Mouse (Mus musculus) heart, postnatal 0 days (tissue): ENCODE data around the gene Fgfbp3. TPM values are rescaled to one million over a fixed set of nuclear protein-coding genes. Genes with fewer than 3 reads are reported as not detected.

Experiments used
- ATAC-seq: fragments of 200-750 bp; cut with Nextera tagmentation; 2 replicates; pipeline ENCODE4 v1.8.0; 2017; ENCODE audit warnings: low read depth, moderate number of reproducible peaks, moderate library complexity; ENCODE audit not compliant: insufficient read depth
- DNase-seq: peaks from one replicate; pipeline ENCODE4 v3.0.0-alpha.2; 2016; ENCODE audit warnings: low spot score
- H3K27ac ChIP-seq: fragments of 300-500 bp; sonication (generic); 2 replicates; pipeline ENCODE4 v1.5.1; 2014; ENCODE audit warnings: low read depth, mild to moderate bottlenecking
- H3K27me3 ChIP-seq: fragments of 300-500 bp; sonication (generic); 2 replicates; pipeline ENCODE4 v1.6.1; 2014; ENCODE audit warnings: low read length, mixed read lengths; ENCODE audit not compliant: control insufficient read depth, insufficient read depth
- H3K36me3 ChIP-seq: fragments of 300-500 bp; sonication (generic); replicated peaks from 2 replicates; pipeline ENCODE4 v1.6.1; 2014; ENCODE audit warnings: low read length, mixed read lengths; ENCODE audit not compliant: control insufficient read depth, insufficient read depth
- H3K4me1 ChIP-seq: fragments of 300-500 bp; sonication (generic); 2 replicates; pipeline ENCODE4 v1.6.1; 2014; ENCODE audit warnings: antibody characterized with exemption; ENCODE audit not compliant: control insufficient read depth, insufficient read depth
- H3K4me2 ChIP-seq: fragments of 300-500 bp; sonication (generic); 2 replicates; pipeline ENCODE4 v1.6.1; 2014; ENCODE audit warnings: low read depth, mild to moderate bottlenecking, low read length, moderate library complexity
- H3K4me3 ChIP-seq: fragments of 300-500 bp; sonication (generic); 2 replicates; pipeline ENCODE4 v1.5.1; 2014; ENCODE audit warnings: low read depth, low read length
- H3K9ac ChIP-seq: fragments of 300-500 bp; sonication (generic); replicated peaks from 2 replicates; pipeline ENCODE4 v1.6.1; 2014; ENCODE audit warnings: low read depth, low read length, mixed read lengths
- H3K9me3 ChIP-seq: fragments of 300-500 bp; sonication (generic); replicated peaks from 2 replicates; pipeline ENCODE4 v1.6.1; 2016; ENCODE audit warnings: low read length; ENCODE audit not compliant: control insufficient read depth
- CTCF ChIP-seq: IDR thresholded peaks from 2 replicates; pipeline ENCODE4 v1.5.1; 2016; ENCODE audit warnings: antibody characterized with exemption, control low read depth, low read depth
- EP300 ChIP-seq: IDR thresholded peaks from 2 replicates; pipeline ENCODE4 v1.6.1; 2016; ENCODE audit warnings: antibody characterized with exemption, low read depth
- WGBS: fragments of 180-500 bp; shearing (Covaris S2); extraction: QIAGEN DNeasy Blood & Tissue Kit; methylation state at CpG from one replicate; pipeline ENCODE4 v1.1.7; 2014; 5-methylcytosine and 5-hydroxymethylcytosine counted together
- polyA plus RNA-seq: library from polyadenylated mRNA; unstranded; fragments of >200 nt; fragmentation: Nextera tagmentation; extraction: Ambion mirVana; gene quantifications from 2 replicates; pipeline ENCODE4 v1.2.1, GENCODE M21; 2015
- total RNA-seq: library from RNA; depleted of rRNA; stranded (reverse); fragments of >200 nt; gene quantifications from 2 replicates; pipeline ENCODE4 v1.2.3, GENCODE M21; 2014; ENCODE audit warnings: low replicate concordance

Fgfbp3 gene
- total and polyA plus RNA-seq, 2 experiments from 2014 or later: 4.6 to 6.0 TPM

DNA sequence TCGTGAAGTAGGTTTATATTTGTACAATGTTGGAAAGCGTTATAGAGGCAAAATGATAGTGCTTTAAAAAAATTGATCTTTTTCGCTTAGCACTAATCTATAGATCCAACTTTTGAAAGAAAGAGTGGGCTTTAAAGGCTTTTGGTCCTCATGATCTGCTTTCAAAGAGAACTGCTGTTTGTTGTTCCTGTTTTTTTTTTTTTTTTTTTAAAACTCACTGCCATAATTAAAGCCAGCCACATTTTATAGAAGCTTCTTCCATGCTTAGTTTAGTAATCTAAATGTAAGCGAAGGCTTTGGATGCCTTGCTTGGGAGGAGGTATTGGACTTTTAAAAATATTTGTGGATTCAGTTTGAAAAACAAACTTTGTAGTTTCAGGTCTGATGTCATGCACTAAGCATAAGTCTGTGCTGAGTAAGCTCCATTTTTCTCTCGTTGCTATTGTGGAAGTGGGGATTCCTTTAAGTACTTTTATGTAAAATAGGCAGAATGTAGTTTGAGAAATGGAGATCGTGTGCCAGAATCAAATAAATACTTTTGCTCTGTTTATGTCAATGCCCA is 8.5 kb upstream of the Fgfbp3 start:
- no peaks in the 10 kb centered on the region for H3K27me3 ChIP-seq
- no peak overlapping the region for H3K9ac ChIP-seq
- H3K36me3 ChIP-seq: no peaks in the 10 kb centered on the region
- DNase-seq (no peak), ATAC-seq (no peak)
- H3K4me1 ChIP-seq: peaks cover 16% of the 10 kb centered on the region
- TF ChIP-seq EP300 (no peak), CTCF (no peak)
- H3K4me2 ChIP-seq: 0 out of 2 replicates have a peak overlapping the region, but pooled peaks have one; percentile 88
- H3K27ac ChIP-seq: no peak overlapping the region
- no peak overlapping the region for H3K4me3 ChIP-seq
- 76% methylated on average over 6 of the region's 6 CpGs for WGBS
- no peaks in the 10 kb centered on the region for H3K9me3 ChIP-seq

DNA sequence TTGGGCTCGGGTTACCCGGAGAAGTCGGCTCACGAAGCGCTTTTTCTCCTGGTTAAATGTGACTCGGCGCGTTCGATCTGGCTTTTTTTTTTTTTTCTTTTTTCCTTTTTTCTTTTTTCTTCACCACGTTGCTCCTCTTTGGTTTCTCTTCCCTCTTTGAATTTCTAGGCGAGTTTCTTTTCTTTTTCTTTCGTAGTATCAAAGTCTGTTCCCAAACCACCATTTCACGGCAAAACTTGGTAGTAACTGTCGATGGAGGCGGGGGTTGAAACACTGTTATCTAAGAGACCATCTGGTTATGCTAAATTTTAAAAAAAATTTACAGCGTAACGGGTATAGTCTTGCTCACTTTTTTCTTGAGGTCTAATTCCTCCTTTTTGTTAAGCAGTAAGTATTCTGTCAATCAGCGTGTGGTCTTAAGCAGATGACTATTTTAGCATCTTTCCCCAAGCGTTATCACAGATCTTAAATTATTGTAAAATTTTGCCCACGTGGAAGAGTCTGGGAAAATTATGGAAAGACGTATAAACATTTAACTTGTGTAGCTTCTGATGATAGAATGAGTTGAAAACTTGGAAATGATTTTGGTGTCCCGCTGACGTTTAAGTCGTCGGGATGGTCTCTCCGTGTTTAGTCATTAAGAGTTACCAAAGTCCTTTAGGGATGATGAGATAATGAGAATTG is 7.3 kb upstream of the Fgfbp3 start:
- Histone ChIP-seq H3K27ac (peak overlapping the region; percentile 97), H3K9me3 (no peaks in the 10 kb centered on the region), H3K9ac (peak overlapping the region; percentile 96), H3K4me1 (peaks cover 16% of the 10 kb centered on the region), H3K4me2 (peak overlapping the region; percentile 88), H3K27me3 (no peaks in the 10 kb centered on the region), H3K4me3 (peak overlapping the region; percentile 98), H3K36me3 (no peaks in the 10 kb centered on the region)
- TF ChIP-seq EP300: no peak
- no peak for TF ChIP-seq CTCF
- DNase-seq (no peak), ATAC-seq (no peak)
- WGBS: 1% methylated on average over 26 of the region's 26 CpGs

DNA sequence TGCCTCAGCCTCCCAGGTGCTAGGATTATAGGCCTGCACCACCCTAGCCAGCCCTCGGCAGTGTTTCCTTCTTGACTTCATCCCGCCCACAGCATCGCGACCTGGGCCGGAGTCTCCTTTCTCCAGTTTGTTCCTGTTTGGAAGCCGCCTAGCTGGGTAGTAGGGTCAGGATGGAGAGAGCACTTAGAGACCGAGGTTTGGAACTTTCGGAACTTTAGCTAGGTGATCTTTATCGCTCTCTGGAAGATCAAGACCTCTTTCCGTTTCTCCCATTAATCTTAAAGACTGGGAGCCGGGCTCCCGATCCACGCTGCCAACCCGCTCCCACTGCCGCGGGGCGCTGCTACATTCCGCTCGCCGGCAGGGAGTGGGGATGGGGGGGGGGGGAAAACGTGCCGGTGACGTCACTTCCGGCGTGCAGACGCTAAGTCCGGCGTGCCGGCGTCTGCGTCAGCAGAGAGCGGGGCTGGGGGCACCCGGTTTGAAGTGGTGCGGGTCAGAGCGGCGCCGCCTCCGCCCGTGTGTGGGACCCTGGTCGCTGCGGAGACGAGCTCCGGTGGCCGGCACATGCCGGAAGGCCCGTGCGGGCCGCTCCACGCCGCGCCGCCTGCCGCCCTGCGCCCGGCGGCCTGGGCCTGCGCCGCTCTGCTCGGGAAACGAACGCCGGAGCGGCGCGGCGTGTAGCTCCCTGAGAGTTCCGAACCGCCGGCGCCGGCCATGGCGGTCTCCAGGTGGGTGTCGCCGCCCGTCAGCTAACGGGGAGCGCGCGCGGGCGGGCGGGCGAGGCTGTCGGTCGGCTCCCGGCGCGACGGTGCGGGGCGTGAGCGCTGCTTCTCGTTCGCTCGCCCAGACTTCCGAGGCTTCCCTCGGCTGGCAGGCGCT is 6.5 kb upstream of the Fgfbp3 start, which contains the start of gene Btaf1:
Btaf1 (plus strand) TSS at position 409 of the 882 bp plus-strand sequence.
- H3K4me2 ChIP-seq: peak within 1 kb of the TSS; percentile 88
- H3K27me3 ChIP-seq: no peaks in the 10 kb centered on the region
- H3K27ac ChIP-seq: peak within 1 kb of the TSS; percentile 97
- no peak for TF ChIP-seq EP300
- no peak; the same call in 1 of the 2 replicates for TF ChIP-seq CTCF
- H3K36me3 ChIP-seq: no peaks in the 10 kb centered on the region
- H3K4me3 ChIP-seq: peak within 1 kb of the TSS; percentile 98
- DNase-seq: peak; percentile 89
- no peaks in the 10 kb centered on the region for H3K9me3 ChIP-seq
- H3K4me1 ChIP-seq: peaks cover 16% of the 10 kb centered on the region
- under 1% methylated on average over 66 of the region's 98 CpGs for WGBS
- ATAC-seq: peak; percentile 97
- peak within 1 kb of the TSS; percentile 96 for H3K9ac ChIP-seq

DNA sequence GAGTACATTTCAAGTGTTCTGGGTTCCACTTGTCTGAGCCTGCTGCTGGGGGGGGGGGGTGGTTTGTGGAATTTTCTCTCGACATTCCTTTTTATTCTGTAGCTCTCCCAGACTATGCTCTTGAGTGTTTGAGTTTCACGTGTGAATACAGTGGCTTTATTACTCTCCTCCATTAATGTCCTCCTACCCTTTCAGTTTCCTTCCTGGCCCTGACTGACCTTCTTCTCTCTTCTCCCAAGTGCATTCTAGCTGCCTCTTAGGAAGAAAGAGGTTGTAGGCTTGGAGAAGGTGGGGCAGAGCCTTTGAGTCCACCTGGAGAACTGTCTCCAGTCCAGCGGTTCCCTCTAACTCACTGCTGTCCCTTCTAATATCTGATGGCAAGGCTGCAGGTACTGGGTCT is 3.5 kb upstream of the Fgfbp3 start:
- H3K9ac ChIP-seq: no peak overlapping the region
- no peak overlapping the region for H3K4me3 ChIP-seq
- peaks cover 16% of the 10 kb centered on the region for H3K4me1 ChIP-seq
- H3K9me3 ChIP-seq: no peaks in the 10 kb centered on the region
- 51% methylated on average over 3 of the region's 3 CpGs for WGBS
- H3K36me3 ChIP-seq: no peaks in the 10 kb centered on the region
- DNase-seq: no peak
- H3K27me3 ChIP-seq: no peaks in the 10 kb centered on the region
- no peak overlapping the region for H3K4me2 ChIP-seq
- no peak for ATAC-seq
- TF ChIP-seq EP300: no peak
- TF ChIP-seq CTCF: no peak
- no peak overlapping the region for H3K27ac ChIP-seq

DNA sequence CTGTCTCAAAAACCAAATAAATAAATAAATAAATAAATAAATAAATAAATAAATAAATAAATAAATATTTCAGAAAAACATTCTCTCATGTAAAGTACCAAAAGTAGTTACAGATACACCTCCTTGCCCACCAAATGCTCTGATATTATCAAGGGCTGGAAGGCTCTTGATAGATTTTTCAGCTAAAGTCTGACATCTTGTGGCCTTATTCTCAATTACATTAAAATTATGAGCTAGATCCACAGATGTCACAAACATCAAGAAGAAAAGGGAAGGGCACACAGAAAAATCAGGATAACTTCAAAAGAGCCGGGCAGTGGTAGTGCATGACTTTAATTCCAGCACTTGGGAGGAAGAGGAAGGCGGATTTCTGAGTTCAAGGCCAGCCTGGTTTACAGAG is 2.6 kb upstream of the Fgfbp3 start:
- TF ChIP-seq EP300 (no peak), CTCF (peak; percentile 55)
- DNase-seq (peak; percentile 49), ATAC-seq (no peak)
- no peak overlapping the region for H3K4me3 ChIP-seq
- H3K36me3 ChIP-seq: no peaks in the 10 kb centered on the region
- H3K9ac ChIP-seq: no peak overlapping the region
- no peak overlapping the region for H3K27ac ChIP-seq
- H3K4me2 ChIP-seq: no peak overlapping the region
- no peaks in the 10 kb centered on the region for H3K9me3 ChIP-seq
- WGBS: 23% methylated on average over 2 of the region's 2 CpGs
- no peaks in the 10 kb centered on the region for H3K27me3 ChIP-seq
- H3K4me1 ChIP-seq: peaks cover 10% of the 10 kb centered on the region
